Mouse (Mus musculus) monocyte, adult 5-6 weeks (primary cell): ENCODE data around the gene 1700109H08Rik. TPM values are rescaled to one million over a fixed set of nuclear protein-coding genes. Genes with fewer than 3 reads are reported as not detected.
"Not testable (repeated sequence)": the region's sequence is repeated elsewhere in the genome, so short reads cannot be mapped to it uniquely, and the experiment has no call there.

Experiments used
- ATAC-seq: fragments of 153-309, 156-312 bp; replicated peaks from 2 replicates; pipeline ENCODE4 v1.8.0; 2017; ENCODE audit warnings: mild to moderate bottlenecking; ENCODE audit not compliant: low TSS enrichment, insufficient number of reproducible peaks, severe bottlenecking, poor library complexity, low FRiP score
- total RNA-seq: library from RNA; stranded (forward); fragments of 200-1000, 200-491, 200-594 nt; gene quantifications from 3 replicates; pipeline ENCODE4 v1.2.3, GENCODE M21; 2017

The 1700109H08Rik gene
- total RNA-seq = 12.4 to 25.7 TPM (median 14.7 TPM) in 3 replicates

- ATAC-seq = no peak
These were observed at the start of gene 1700109H08Rik for GRCm38 (mm10) chr5:3571266-3571665. Gene 1700109H08Rik (plus strand): TSS chr5:3571566.

GRCm38 (mm10) chr5:3521741-3522140 is 49.6 kb upstream of the 1700109H08Rik start:
- no peak for ATAC-seq

DNA sequence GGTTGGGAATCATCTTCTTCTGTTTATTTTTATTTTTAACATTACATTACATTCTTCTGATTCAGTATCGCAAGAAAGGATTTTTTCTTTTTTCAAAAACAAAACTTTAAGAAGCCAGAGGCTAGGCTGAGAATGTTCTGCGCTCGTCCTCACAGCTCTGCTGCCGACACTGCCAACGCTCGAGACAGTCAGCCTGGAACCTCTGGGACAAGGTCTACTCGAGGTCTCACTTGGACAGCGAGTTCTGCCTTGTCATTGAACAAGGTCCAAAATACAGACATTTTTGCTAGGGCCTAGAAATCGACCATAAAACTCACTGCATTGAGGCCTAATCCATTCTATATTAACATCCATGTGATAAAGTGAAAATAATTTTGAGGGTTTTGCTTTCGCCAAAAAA is 48.5 kb upstream of the 1700109H08Rik start:
- ATAC-seq = no peak

- ATAC-seq = no peak
These were observed 44.2 kb upstream of the 1700109H08Rik start for GRCm38 (mm10) chr5:3527041-3527691.

DNA sequence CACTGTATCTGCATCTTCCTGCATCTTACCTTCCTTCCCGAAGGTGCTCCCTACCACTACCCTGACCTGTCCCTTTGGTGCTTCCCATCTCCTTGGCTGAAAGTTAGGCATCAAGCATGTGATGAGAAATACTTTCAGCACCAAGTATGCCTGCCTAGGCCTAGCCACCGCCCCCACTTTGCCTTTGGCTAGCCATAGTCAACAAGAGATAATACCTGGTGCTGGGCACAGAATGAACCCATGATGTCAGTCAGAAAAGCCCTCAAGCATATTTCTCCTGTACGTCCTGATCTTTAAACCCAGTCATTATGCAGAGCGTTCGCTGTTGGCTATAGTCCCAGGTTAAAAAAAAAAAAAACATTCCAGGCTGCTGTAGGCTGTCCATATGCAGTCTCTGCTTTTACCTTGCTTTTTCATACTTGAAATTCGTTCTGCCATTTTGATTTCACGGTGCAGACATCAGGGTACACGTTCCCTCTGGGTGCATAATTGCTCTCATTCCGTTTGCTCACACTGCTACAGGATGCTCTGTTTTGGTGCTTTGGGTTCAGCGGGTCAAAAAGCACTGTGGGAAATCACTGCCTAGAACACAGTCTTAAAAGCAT is 41.7 kb upstream of the 1700109H08Rik start:
- no peak for ATAC-seq

GRCm38 (mm10) chr5:3532048-3532447 is 39.3 kb upstream of the 1700109H08Rik start:
- not testable (repeated sequence) for ATAC-seq

GRCm38 (mm10) chr5:3536592-3537212 is 34.7 kb upstream of the 1700109H08Rik start:
- ATAC-seq = no peak

DNA sequence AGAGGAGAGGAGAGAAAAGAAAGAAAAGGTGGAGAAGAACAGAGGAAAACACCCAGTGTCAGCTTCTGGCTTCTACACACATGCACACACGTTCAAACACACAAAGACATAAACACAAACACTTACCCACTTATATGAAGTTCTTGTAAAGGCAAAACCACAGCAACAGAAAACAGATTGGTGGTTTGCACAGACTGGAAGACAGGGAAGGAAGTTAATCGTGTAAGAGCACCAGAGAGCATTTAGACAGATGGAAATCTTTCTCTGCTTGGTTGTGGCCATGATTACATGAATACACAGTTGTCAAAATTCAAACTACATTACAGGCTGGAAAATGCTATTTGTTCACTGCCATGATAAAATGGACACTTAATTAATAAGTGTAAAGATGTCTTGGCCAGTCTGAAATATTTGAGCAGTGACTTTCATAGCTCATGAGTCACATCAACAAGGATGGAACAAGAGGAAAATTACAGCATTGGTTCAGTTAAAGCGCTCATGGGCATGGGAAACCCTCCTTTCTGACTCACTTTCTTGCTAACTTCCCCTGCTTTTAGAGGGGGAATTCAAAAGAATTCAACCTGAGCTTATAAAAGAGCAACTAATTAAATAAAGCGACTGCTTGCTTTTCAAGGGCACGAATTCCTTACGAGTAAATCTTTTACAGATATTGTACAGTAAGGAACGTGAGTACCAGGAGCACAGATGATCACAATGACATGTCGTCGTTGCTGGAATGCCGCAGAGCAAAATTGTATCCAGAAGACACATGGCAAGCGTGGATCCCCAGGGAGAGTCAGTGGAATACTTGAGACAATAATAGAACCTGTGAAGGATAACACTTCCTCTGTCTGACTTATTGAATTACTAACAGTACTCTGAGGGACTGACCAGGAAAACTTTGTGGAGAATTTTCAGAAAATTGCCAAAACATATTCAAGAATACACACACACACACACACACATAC is 32.6 kb upstream of the 1700109H08Rik start:
- no peak for ATAC-seq

DNA sequence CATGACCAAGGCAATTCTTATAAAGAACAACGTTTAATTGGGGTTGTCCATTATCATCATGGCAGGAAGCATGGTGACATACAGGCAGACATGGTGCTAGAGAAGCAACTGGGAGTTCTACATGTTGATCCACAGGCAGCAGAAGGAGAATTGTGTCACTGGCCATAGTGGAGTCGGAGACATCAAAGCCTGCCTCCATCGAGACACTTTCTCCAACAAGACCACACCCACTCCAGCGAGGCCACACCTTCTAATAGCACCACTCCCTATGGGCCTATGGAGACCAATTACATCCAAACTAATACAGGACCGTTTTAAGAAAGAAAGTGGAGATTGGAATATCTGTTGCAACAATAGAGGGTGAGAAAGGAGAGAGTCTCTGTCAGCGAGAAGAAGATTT is 29.5 kb upstream of the 1700109H08Rik start:
- ATAC-seq = no peak

DNA sequence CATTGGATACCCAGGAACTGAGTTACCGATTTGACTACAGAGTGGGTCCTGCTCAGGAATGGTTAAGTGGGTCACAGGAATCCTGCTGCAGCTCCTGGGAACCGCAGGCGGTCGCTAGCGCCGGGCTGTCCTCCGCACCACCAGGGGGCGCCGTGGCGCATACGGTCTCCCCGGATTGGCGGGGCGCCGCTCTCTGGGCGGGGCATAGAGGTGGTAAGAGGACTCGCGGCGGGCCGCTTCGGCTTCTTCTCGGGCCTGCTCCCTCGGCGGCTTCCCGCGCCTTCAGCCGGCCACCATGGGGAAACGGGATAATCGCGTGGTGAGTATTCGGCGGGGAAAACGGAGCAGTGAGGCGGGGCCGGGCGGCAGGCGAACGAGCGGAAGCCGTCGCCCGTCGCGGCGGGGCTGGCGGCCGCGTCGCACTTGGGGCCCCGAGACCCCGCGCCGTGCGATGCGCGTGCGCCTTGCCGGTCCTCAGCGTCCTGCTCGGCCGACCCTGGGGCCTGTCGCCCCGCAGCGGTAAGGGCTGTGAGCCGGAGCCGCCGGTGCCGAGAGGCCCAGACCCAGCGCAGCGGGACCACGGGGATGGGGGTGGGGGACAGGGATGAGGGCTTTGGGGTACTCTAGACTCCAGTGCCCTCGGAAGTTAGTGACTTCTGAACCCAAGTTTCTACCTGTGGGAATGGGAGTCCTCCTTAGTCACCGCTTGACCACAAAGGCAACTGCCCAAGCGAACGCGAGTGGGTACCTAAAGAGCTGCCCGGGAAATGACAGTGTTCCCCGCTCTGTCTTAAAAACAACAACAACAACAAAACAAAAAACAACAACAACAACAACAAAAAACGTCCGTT is 27.5 kb upstream of the 1700109H08Rik start, which contains the start of gene Fam133b:
Fam133b (plus strand) TSS at position 205 of the 851 bp plus-strand sequence.
- peak; percentile 93 for ATAC-seq

- ATAC-seq = no peak
These were observed 26.9 kb upstream of the 1700109H08Rik start for GRCm38 (mm10) chr5:3544480-3544769.

- no peak for ATAC-seq
These were observed 25.1 kb upstream of the 1700109H08Rik start for GRCm38 (mm10) chr5:3546226-3546625.

DNA sequence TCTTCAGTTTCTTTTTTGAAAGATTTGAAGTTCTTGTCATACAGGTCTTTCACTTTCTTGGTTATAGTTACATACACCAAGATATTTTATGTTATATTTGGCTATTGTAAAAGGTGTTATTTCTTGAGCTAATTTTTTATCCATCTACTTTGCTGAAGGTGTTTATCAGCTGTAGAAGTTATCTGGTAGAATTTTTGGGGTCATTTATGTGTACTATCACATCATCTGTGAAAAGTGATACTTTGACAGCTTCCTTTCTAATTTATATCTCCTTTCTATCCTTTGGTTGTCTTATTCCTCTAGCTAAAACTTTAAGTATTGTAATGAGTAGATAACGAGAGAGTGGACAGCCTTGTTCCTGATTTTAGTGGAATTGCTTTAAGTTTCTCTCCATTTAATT is 19.9 kb upstream of the 1700109H08Rik start:
- no peak for ATAC-seq

GRCm38 (mm10) chr5:3554198-3554597 is 17.2 kb upstream of the 1700109H08Rik start:
- no peak for ATAC-seq

DNA sequence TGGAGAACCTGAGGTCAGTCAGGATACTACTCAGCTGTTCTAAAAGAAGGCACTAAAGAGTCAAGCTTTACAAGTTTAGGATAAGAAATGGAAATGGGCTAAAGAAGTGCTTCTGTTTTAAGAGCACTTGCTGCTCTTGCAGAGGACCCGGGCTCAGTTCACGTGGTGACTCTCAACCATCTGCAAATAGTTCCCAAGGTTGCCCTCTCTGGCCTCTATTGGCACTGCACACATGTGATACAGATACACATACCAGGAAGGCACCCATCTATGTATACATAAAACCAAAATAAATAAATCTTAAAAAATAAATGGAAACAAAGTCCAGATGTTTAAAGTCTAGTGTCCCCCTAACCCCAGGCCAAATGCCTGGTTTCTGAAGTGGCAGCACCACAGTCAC is 3.5 kb downstream of the 1700109H08Rik start:
- no peak for ATAC-seq

DNA sequence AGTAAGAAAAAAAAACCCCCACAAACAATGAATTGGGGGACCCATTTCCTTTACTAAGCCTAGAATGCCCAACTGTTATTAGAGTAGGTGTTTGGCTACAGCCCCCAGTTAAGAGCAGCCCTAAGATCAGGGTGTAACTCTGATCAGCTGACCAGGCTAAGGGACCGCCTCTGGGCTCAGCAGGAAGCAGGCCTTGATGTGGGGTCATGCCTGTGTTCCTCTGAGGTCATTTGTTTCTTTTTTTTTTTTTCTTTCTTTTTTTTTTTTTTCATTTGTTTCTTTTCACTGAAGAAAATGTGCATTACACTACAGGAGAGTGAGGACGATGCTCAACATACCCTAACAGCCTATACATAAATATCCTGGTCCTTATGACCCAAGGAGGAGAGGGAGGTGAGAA is 6.6 kb downstream of the 1700109H08Rik start:
- ATAC-seq = no peak

DNA sequence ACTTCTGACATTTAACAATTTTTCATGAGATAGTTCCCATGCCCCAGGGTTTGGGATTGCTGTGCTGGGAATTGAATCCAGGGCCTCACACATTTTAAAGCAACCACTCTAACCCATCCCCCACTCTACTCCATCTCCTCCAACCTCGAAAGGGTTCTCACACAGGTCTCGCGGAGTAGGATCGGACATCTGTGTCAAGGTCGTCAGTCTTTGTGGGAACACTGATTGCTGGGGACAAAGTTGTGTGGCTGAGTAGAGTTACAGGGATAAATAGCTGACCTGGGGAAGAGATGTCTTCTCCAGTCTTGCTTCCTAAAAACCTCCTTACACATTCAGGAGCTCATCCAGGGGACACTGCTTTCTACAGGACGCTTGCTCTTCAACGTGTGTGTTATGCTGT is 7.7 kb downstream of the 1700109H08Rik start:
- no peak for ATAC-seq

- peak; percentile 96 for ATAC-seq
These were observed 24.5 kb downstream of the 1700109H08Rik start, which contains the start of gene Pex1 for GRCm38 (mm10) chr5:3595693-3596398. Gene Pex1 (plus strand): TSS chr5:3596066.
